Mouse (Mus musculus) adrenal gland, adult (tissue): ENCODE measurements around the gene Phldb3.

Source experiments
- DNase-seq, 2 experiments: peaks; one replicate each; pipeline ENCODE4 v3.0.0; 2022 to 2023; ENCODE audit warnings: low spot score in 1 of 2; ENCODE audit not compliant: inconsistent age in 2 of 2

Gene Phldb3

GRCm38 (mm10) chr7:24628685-24629610, 18.4 kb downstream of the Phldb3 start:
- peak; percentile 92 to 96 for DNase-seq

DNA sequence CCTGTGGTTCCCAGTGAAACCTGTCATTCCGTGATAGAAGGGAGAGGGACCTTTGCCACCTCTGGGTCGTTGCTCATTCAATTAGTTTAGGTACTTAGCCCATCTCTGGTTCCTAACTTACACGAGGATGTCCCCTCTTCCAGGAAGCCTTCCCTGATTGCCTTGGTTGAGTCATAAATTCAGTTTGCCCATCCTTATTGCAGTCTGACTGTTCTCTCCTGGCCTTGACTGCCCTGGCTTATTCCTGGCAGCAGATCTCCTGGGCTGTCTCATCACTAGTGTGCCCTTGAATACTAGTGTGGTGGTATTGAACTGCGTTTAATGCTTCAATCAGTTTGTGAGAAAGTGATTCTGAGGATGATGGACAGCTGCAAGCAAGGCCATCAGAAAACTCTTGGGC, 19.1 kb downstream of the Phldb3 start:
- DNase-seq: peak; percentile 64 to 89

GRCm38 (mm10) chr7:24630116-24630880, 19.7 kb downstream of the Phldb3 start:
- peak in 1 of 2 experiments; percentile 41 for DNase-seq

GRCm38 (mm10) chr7:24636264-24636663, 25.7 kb downstream of the Phldb3 start, which contains the start of gene Lypd3:
Gene Lypd3 (plus strand): TSS chr7:24636550.
- DNase-seq: no peak

DNA sequence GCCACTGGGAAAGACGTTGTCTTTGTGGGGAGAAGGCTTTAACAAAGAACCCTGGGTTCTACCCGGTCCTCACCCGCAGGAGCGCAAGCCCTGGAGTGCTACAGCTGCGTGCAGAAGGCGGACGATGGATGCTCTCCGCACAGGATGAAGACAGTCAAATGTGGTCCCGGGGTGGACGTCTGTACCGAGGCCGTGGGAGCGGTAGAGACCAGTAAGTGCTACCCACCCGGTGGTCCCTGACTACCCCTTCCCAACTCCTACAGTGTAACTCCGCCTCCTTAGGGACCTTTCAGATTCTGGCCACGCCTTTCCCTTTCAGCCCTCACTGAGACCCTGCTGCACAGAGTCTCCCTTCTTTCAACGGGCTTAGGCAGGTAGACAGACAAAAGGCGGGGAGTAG, 26.5 kb downstream of the Phldb3 start:
- DNase-seq: no peak

GRCm38 (mm10) chr7:24638026-24638856, 27.7 kb downstream of the Phldb3 start:
- DNase-seq: peak in 1 of 2 experiments; percentile 76

DNA sequence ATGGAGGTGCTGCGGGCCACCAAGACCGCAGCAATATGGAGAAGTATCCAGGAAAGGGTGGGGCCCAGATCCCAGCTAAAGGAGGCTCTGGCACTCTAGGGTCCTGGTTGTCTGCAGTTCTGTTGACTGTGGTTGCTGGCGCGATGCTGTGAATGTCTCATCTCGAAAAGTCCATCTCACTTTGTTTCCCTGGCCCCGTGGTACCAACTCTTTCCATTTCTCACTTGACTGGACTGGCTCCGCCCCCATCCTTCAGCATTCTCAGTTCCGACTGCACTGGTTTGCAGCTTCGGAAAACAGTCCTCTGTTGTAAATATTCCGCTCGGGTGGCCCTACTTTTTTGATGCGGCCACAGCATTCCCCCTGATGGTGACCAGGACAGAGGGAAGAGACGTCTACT, 29.9 kb downstream of the Phldb3 start:
- DNase-seq: no peak

- peak; percentile 64 to 90 for DNase-seq
Observed at GRCm38 (mm10) chr7:24642491-24642890, 31.9 kb downstream of the Phldb3 start.

GRCm38 (mm10) chr7:24644492-24644891, 33.9 kb downstream of the Phldb3 start:
- no peak for DNase-seq

DNA sequence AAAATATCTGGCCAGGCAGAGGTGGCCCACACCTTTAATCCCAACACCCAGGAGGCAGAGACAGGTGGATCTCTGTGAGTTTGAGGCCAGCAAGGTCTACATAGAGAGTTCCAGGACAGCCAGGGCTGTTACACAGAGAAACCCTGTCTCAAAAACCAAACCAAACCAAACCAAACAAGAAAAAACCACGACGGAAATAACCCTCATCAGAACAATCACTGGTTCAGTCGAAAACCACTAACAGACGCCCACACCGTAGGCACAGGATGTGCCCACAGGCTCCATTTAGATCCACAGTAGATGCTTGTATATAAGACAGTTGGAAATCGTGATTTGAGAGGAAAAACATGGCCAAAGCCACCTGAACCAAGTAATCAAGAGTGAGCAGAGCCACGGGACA, 34.4 kb downstream of the Phldb3 start:
- no peak for DNase-seq

GRCm38 (mm10) chr7:24646486-24646885, 35.9 kb downstream of the Phldb3 start:
- DNase-seq: no peak

DNA sequence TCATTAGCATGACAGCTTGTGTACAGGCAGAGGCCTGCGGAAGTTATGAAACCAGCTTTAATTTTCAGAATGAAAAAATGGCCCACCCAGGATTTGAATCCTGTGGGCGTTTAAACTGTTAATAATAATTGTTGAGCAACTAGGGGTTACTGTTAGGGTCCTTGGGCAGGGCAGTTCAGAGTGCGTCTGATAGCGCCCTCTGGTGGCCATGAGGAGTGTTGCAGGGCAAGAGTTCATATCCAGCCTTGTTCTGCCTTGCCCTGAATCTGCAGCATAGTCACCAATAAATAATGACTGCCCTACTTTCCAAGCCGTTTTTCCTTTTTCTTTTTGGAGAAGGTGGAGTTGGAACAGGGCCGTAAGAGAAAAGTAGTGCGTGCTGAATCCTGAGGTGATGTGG, 43.1 kb downstream of the Phldb3 start:
- DNase-seq: peak; percentile 63 to 91

GRCm38 (mm10) chr7:24659737-24660357, 49.3 kb downstream of the Phldb3 start:
- peak; percentile 13 to 59 for DNase-seq

DNA sequence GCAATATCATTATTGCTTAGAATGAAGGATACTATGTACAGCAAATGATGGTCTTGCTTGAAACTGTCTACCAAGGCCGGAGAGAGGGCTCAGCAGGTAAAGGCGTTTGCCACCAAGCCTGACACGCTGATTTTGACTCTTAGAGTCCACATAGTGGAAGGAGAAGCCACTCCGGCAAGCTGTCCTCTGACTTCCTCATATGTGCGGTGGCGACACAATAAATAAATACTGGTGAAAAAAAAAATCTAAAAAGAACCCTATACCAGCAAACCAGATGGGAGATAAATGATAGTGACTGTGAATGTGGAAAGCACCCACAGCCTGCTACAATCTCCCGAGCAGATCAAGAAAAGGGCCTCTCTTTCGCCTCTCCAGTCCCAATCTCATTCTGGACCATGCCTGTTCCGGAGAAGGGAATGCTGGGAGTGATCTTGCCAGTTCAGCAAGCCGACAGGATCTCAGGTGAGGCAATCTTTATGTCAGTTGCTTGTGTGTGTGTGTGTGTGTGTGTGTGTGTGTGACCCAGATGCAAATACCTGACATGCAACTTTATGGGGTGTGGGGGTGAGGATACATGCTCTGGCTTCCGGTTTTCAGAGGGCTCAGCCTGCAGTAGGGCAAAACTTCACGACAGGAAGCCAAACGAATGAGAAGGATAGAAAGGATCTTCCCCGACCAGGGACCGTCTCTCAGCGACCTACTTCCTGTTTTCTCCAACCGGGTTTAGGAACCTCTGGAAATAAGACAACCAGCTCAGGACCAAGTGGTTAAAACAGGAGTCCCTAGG, 50.7 kb downstream of the Phldb3 start:
- DNase-seq: no peak

- DNase-seq: peak; percentile 31 to 82
Observed at GRCm38 (mm10) chr7:24662575-24662974, 52.0 kb downstream of the Phldb3 start.

DNA sequence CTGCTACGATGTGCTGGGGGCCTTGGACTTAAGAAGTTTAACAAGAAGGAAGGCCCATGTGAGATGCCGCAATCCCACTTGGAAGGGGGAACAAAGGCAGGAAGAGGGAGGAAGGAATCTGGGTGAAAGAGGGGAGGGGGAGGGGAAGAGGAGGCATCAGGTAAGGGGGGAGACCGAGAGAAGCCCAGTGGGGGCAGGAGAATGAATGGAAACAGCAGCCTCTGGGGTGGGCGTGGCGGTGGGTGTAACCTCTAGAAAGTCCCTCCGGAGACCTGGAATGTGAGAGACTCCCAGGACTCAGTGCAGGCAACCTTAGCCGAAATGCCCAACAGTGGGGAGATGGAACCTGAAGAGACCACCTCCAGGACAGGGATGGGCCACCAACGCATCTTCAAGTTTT, 53.7 kb downstream of the Phldb3 start:
- no peak for DNase-seq

GRCm38 (mm10) chr7:24664959-24665358, 54.4 kb downstream of the Phldb3 start:
- DNase-seq: no peak

GRCm38 (mm10) chr7:24671944-24672439, 61.4 kb downstream of the Phldb3 start:
- no peak for DNase-seq

DNA sequence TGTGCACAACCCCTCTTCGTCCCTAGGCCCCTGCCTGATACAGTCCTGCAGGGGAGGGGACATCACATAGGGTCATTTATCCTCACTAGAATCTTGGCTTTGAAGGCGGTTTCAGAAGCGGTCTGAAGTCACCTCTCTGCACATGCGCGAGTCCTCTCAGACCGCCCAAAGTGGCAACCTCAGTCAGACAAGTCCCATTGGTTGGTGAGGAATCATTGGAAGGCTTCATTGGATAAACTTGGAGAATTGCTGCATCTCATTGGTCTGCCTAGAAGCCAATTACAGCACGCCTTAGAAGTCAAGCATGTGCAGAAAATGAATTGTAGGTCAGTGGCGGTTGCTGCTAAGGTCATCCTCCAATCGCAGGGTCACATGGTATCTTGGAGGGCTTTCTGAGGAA, 66.0 kb downstream of the Phldb3 start, which contains the start of gene Tex101:
Tex101 (minus strand) TSS at position 101 of the 400 bp plus-strand sequence.
- no peak for DNase-seq
